Mouse (Mus musculus) stomach, postnatal 0 days (tissue): ENCODE results near the gene Cacul1. TPM values are rescaled to one million over a fixed set of nuclear protein-coding genes. Genes with fewer than 3 reads are reported as not detected.

Experiments used
- ATAC-seq: fragments of 200-750 bp; cut with Nextera tagmentation; 2 replicates; pipeline ENCODE4 v1.8.0; 2017; ENCODE audit not compliant: low FRiP score, low TSS enrichment
- DNase-seq: peaks from one replicate; pipeline ENCODE4 v3.0.0-alpha.2; 2016; ENCODE audit warnings: low spot score
- H3K27ac ChIP-seq: fragments of 300-500 bp; sonication (generic); replicated peaks from 2 replicates; pipeline ENCODE4 v1.5.1; 2014; ENCODE audit warnings: mild to moderate bottlenecking, control low read depth
- H3K27me3 ChIP-seq: fragments of 300-500 bp; sonication (generic); 2 replicates; pipeline ENCODE4 v1.6.1; 2014; ENCODE audit warnings: low read length; ENCODE audit not compliant: control insufficient read depth, insufficient read depth
- H3K36me3 ChIP-seq: fragments of 300-500 bp; sonication (generic); 2 replicates; pipeline ENCODE4 v1.6.1; 2014; ENCODE audit warnings: low read length, mixed read lengths; ENCODE audit not compliant: control insufficient read depth, insufficient read depth
- H3K4me1 ChIP-seq: fragments of 300-500 bp; sonication (generic); replicated peaks from 2 replicates; pipeline ENCODE4 v1.6.1; 2014; ENCODE audit warnings: antibody characterized with exemption; ENCODE audit not compliant: control insufficient read depth, insufficient read depth
- H3K4me2 ChIP-seq: fragments of 300-500 bp; sonication (generic); replicated peaks from 2 replicates; pipeline ENCODE4 v1.6.1; 2014; ENCODE audit warnings: low read depth, mild to moderate bottlenecking, control low read depth, moderate library complexity
- H3K4me3 ChIP-seq: fragments of 300-500 bp; sonication (generic); 2 replicates; pipeline ENCODE4 v1.5.1; 2014; ENCODE audit warnings: low read depth, low read length, control low read depth
- H3K9ac ChIP-seq: fragments of 300-500 bp; sonication (generic); 2 replicates; pipeline ENCODE4 v1.6.1; 2014; ENCODE audit warnings: mild to moderate bottlenecking, low read length, control low read depth, mixed read lengths
- H3K9me3 ChIP-seq: fragments of 300-500 bp; sonication (generic); 2 replicates; pipeline ENCODE4 v1.6.1; 2016; ENCODE audit warnings: low read length; ENCODE audit not compliant: control insufficient read depth
- CTCF ChIP-seq: IDR thresholded peaks from 2 replicates; pipeline ENCODE4 v1.5.1; 2016; ENCODE audit warnings: antibody characterized with exemption, low read depth, mild to moderate bottlenecking, moderate library complexity
- EP300 ChIP-seq: optimal IDR thresholded peaks from 2 replicates; pipeline ENCODE3; 2016; ENCODE audit warnings: antibody characterized with exemption
- WGBS: fragments of 180-500 bp; shearing (Covaris S2); extraction: QIAGEN DNeasy Blood & Tissue Kit; methylation state at CpG from one replicate; pipeline ENCODE4 v1.1.7; 2014; 5-methylcytosine and 5-hydroxymethylcytosine counted together
- polyA plus RNA-seq: library from polyadenylated mRNA; unstranded; fragments of >200 nt; fragmentation: Nextera tagmentation; extraction: Ambion mirVana; gene quantifications from 2 replicates; pipeline ENCODE4 v1.2.1, GENCODE M21; 2015

Cacul1 gene
- polyA plus RNA-seq, 1 experiment from 2014 or later, result 10.9 TPM

DNA sequence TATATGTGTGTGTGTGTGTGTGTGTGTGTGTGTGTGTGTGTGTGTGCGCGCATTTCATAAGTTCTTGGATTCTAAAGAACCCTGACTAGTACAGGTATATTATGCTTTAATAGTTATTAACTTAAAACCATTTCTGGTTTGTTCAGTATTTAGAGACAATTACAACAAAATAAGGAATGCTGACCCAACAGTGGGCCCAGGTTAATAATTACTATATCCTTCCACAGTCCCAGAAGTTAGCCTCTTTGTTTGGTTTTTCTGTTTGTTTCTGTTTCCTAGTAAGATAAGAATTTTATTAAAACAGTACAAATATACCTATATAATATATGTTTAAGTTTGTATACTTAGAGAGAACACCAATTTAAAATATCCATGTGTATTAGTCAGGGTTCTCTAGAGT lies 2.4 kb upstream of the Cacul1 start:
- Histone ChIP-seq H3K4me3 (no peak overlapping the region), H3K9me3 (no peaks in the 10 kb centered on the region), H3K4me2 (no peak overlapping the region), H3K27ac (no peak overlapping the region), H3K36me3 (no peaks in the 10 kb centered on the region), H3K4me1 (0 out of 2 replicates have a peak, but pooled peaks cover 2% of the 10 kb centered on the region), H3K9ac (no peak overlapping the region), H3K27me3 (no peaks in the 10 kb centered on the region)
- 88% methylated on average over 2 of the region's 2 CpGs for WGBS
- no peak for ATAC-seq
- TF ChIP-seq CTCF, result no peak
- no peak for TF ChIP-seq EP300
- DNase-seq, result no peak

DNA sequence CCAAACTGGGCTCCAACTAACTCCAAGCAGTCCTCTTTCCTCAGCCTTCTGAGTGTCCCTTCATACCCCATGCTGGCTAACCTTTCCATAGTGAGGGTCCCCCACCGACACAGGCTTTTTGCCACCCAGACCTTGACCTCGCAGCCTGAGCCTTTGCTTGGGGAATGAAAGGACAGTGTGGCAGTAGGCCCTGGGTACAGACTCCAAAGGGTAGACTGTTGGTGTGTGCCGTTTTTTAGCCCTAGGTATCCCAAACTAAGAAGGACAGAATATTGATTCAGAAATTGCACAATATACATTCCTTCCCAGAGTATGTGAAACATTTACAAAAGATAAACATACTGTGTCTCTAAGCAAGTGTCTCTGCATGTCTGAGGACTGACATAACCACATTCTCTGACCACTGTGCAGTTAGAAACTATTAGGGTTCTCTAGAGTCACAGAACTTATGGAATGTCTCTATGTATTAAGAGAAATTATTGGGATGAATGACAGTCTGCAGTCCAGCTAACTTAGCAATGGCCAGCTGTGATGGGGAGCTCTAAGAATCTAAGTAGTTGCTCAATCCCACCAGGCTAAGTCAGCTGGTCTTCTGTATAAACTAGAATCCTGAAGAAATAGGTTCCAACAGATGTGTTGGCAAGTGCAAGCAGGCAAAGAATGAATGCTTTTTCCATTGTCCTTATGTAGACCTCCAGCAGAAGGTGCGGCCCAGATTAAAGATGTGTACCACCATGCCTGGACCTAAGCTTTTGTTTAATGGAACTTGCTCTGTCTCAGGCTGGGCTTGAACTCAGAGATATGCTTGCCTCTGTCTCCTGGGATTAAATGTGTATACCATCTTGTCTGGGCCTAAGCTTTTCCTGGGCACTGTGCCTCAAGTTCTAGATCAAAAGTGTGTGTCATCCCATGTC lies 809 bp upstream of the Cacul1 start:
- peak overlapping the region; percentile 68 for H3K4me2 ChIP-seq
- H3K4me3 ChIP-seq, result peak overlapping the region; percentile 97
- H3K9ac ChIP-seq, result peak overlapping the region; percentile 66
- ATAC-seq (peak; percentile 34), DNase-seq (no peak)
- no peaks in the 10 kb centered on the region for H3K9me3 ChIP-seq
- H3K27ac ChIP-seq, result peak overlapping the region; percentile 90
- 0 out of 2 replicates have a peak, but pooled peaks cover 2% of the 10 kb centered on the region for H3K4me1 ChIP-seq
- TF ChIP-seq CTCF (no peak), EP300 (no peak)
- H3K36me3 ChIP-seq, result no peaks in the 10 kb centered on the region
- 28% methylated on average over 4 of the region's 4 CpGs for WGBS
- H3K27me3 ChIP-seq, result no peaks in the 10 kb centered on the region

DNA sequence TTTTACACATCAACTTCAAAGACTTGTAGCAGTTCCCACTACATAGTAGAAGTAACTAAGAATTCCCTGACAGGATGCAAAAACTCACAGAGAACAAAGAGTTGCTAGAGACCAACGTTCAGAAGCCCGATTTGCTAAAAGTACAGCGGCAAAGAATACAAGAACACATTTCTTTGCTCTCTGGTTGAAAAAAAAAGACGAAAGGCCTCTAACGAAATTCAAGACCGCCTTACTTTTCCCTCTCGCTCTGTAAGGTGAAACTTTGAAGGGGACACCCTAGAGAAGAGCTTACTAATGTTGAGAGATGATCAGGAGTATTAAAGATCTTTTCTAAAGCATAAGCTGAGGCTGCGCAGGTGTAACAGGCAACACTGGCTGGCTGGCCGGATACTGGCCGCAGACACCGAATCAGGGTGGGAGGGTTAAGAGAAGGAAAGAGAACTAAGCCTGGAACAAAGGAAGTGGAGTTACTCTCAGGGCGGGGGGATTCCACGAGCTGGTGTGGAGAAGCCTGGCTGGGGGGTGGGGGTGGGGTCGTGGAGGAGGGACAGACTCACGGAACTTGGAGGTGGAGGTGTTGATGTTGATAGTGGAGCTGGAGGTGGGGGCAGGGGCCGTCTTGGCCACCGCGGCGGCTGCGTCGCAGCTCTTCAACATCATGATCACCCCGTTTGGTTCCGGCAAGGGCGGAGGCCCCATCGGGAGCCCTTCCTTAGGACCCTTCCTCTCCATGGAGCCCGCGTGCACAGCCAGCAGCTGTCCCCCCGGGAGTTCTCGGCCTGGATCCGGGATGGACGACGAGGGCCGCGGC lies 849 bp downstream of the Cacul1 start:
- peak; percentile 34 for ATAC-seq
- H3K4me3 ChIP-seq, result peak overlapping the region; percentile 97
- WGBS, result under 1% methylated on average over 32 of the region's 34 CpGs
- H3K9ac ChIP-seq, result peak overlapping the region; percentile 95
- H3K4me1 ChIP-seq, result 0 out of 2 replicates have a peak, but pooled peaks cover 2% of the 10 kb centered on the region
- no peaks in the 10 kb centered on the region for H3K36me3 ChIP-seq
- TF ChIP-seq EP300, result no peak
- no peak for TF ChIP-seq CTCF
- no peaks in the 10 kb centered on the region for H3K27me3 ChIP-seq
- H3K9me3 ChIP-seq, result no peaks in the 10 kb centered on the region
- peak overlapping the region; percentile 94 for H3K27ac ChIP-seq
- H3K4me2 ChIP-seq, result peak overlapping the region; percentile 57
- DNase-seq, result peak; percentile 66

DNA sequence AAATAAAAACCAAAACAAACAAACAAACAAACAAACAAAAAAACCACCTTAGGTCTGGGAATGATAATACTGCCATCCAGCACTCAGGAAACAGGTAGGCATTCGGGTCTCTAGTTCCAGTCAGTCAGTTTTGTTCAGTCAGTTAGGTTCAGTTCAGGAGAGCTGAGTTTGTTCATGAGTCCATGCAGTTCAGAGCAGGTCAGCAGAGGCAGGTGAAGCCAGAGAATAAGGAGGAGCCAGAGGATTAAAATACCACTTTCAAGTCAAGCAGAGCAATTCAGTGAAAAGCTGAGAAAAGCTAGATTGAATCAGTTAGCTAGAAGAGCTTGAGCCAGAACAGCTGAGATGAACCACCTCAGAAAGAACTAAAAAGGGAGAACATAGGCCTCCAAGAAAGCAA lies 4.1 kb downstream of the Cacul1 start:
- ATAC-seq (no peak), DNase-seq (no peak)
- no peak overlapping the region for H3K27ac ChIP-seq
- WGBS, result 74% methylated on average over 1 of the region's 1 CpGs
- no peak overlapping the region for H3K4me3 ChIP-seq
- no peak overlapping the region for H3K9ac ChIP-seq
- TF ChIP-seq EP300 (no peak), CTCF (no peak)
- H3K4me2 ChIP-seq, result no peak overlapping the region
- H3K4me1 ChIP-seq, result 0 out of 2 replicates have a peak, but pooled peaks cover 2% of the 10 kb centered on the region
- no peaks in the 10 kb centered on the region for H3K27me3 ChIP-seq
- H3K36me3 ChIP-seq, result no peaks in the 10 kb centered on the region
- no peaks in the 10 kb centered on the region for H3K9me3 ChIP-seq

DNA sequence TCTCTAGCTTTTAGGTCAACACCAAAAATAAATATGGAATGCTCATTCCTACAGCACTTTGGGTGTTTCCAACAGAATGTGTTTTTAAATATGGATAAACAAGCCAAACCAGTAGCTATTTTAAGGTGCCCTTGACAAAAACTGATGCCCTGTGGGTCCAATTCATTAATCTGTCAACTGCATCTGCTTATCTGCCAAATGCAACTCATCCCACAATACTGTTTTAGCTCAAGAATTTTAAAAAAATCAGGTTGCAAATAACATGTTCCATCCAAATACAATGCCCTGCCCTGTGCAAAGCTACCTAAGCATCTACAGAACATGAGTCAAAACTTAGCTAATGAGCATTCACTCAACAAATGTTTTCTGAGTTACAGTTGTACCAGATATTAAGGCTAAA lies 20.3 kb downstream of the Cacul1 start:
- Histone ChIP-seq H3K27ac (no peak overlapping the region), H3K4me1 (no peaks in the 10 kb centered on the region), H3K36me3 (no peaks in the 10 kb centered on the region; the same call in 1 of the 2 replicates), H3K9ac (no peak overlapping the region), H3K9me3 (no peaks in the 10 kb centered on the region), H3K27me3 (no peaks in the 10 kb centered on the region), H3K4me3 (no peak overlapping the region), H3K4me2 (no peak overlapping the region)
- no peak for ATAC-seq
- TF ChIP-seq CTCF, result no peak
- TF ChIP-seq EP300, result no peak
- no peak for DNase-seq
